Mouse (Mus musculus): ENCODE data around the gene Lrrc20. TPM values are rescaled to one million over a fixed set of nuclear protein-coding genes. Genes with fewer than 3 reads are reported as not detected.
A peak's percentile ranks its signal among the peaks of the same experiment; 100 is the strongest.

The Lrrc20 gene
- polyA plus RNA-seq, 1 experiment from 2014 or later, result 9.1 TPM

GRCm38 (mm10) chr10:61499505-61500466, 24.2 kb downstream of the Lrrc20 start:
- no peak for ATAC-seq
- H3K9me3 ChIP-seq (replicated peaks), result no peaks in the 10 kb centered on the region; the same call in 1 of the 2 replicates
- H3K27ac ChIP-seq, result no peak overlapping the region
- peaks cover 17% of the 10 kb centered on the region for H3K4me1 ChIP-seq
- no peaks in the 10 kb centered on the region for H3K27me3 ChIP-seq (replicated peaks)
- H3K36me3 ChIP-seq, result no peaks in the 10 kb centered on the region; the same call in 1 of the 2 replicates
- WGBS (ENCODE audit: insufficient replicate concordance), result 81% methylated on average over 20 of the region's 20 CpGs
- no peak overlapping the region for H3K4me2 ChIP-seq
- no peak overlapping the region for H3K4me3 ChIP-seq
- no peak overlapping the region for H3K9ac ChIP-seq

GRCm38 (mm10) chr10:61500756-61501155, 25.2 kb downstream of the Lrrc20 start:
- no peak for ATAC-seq
- Histone ChIP-seq H3K27ac (no peak overlapping the region), H3K9me3 (replicated peaks) (no peaks in the 10 kb centered on the region; the same call in 1 of the 2 replicates), H3K4me1 (peaks cover 8% of the 10 kb centered on the region; the same call in 1 of the 2 replicates), H3K27me3 (replicated peaks) (no peaks in the 10 kb centered on the region), H3K9ac (no peak overlapping the region), H3K4me3 (no peak overlapping the region), H3K36me3 (no peaks in the 10 kb centered on the region; the same call in 1 of the 2 replicates), H3K4me2 (no peak overlapping the region)
- WGBS (ENCODE audit: insufficient replicate concordance), result 61% methylated on average over 7 of the region's 7 CpGs

GRCm38 (mm10) chr10:61504073-61504472, 28.5 kb downstream of the Lrrc20 start:
- no peak for ATAC-seq
- H3K27ac ChIP-seq, result no peak overlapping the region
- H3K4me2 ChIP-seq, result no peak overlapping the region

GRCm38 (mm10) chr10:61506381-61507200, 31.0 kb downstream of the Lrrc20 start:
- Histone ChIP-seq H3K27ac (no peak overlapping the region), H3K4me3 (no peak overlapping the region), H3K9ac (no peak overlapping the region), H3K36me3 (no peaks in the 10 kb centered on the region), H3K9me3 (replicated peaks) (no peaks in the 10 kb centered on the region; the same call in 1 of the 2 replicates), H3K4me2 (no peak overlapping the region), H3K4me1 (peaks cover 7% of the 10 kb centered on the region), H3K27me3 (replicated peaks) (no peaks in the 10 kb centered on the region)
- ATAC-seq, result no peak
- 71% methylated on average over 7 of the region's 7 CpGs for WGBS (ENCODE audit: insufficient replicate concordance)

More at GRCm38 (mm10) chr10:61504073-61504472, 28.5 kb downstream of the Lrrc20 start:
- WGBS (ENCODE audit: insufficient replicate concordance), result 68% methylated on average over 2 of the region's 2 CpGs
- Histone ChIP-seq H3K4me3 (no peak overlapping the region), H3K9ac (no peak overlapping the region), H3K27me3 (replicated peaks) (no peaks in the 10 kb centered on the region), H3K36me3 (no peaks in the 10 kb centered on the region), H3K9me3 (replicated peaks) (no peaks in the 10 kb centered on the region; the same call in 1 of the 2 replicates), H3K4me1 (no peaks in the 10 kb centered on the region)

- H3K9me3 ChIP-seq (replicated peaks), result no peaks in the 10 kb centered on the region
- no peak for ATAC-seq
These were observed 34.3 kb downstream of the Lrrc20 start for GRCm38 (mm10) chr10:61509873-61510272.

GRCm38 (mm10) chr10:61510809-61511208, 35.2 kb downstream of the Lrrc20 start:
- no peak overlapping the region for H3K4me3 ChIP-seq
- H3K9ac ChIP-seq, result no peak overlapping the region
- no peak for ATAC-seq
- H3K27ac ChIP-seq, result no peak overlapping the region
- H3K27me3 ChIP-seq (replicated peaks), result no peaks in the 10 kb centered on the region
- WGBS (ENCODE audit: insufficient replicate concordance), result 37% methylated on average over 7 of the region's 7 CpGs
- peaks cover 10% of the 10 kb centered on the region for H3K4me1 ChIP-seq
- no peaks in the 10 kb centered on the region for H3K36me3 ChIP-seq
- no peak overlapping the region for H3K4me2 ChIP-seq
- no peaks in the 10 kb centered on the region for H3K9me3 ChIP-seq (replicated peaks)

More at GRCm38 (mm10) chr10:61509873-61510272, 34.3 kb downstream of the Lrrc20 start:
- Histone ChIP-seq H3K36me3 (no peaks in the 10 kb centered on the region), H3K27ac (no peak overlapping the region), H3K9ac (no peak overlapping the region), H3K4me2 (no peak overlapping the region), H3K4me3 (no peak overlapping the region), H3K27me3 (replicated peaks) (no peaks in the 10 kb centered on the region), H3K4me1 (peaks cover 7% of the 10 kb centered on the region)
- WGBS (ENCODE audit: insufficient replicate concordance), result 78% methylated on average over 5 of the region's 5 CpGs

- ATAC-seq, result no peak
- H3K4me1 ChIP-seq, result peaks cover 26% of the 10 kb centered on the region
- H3K27ac ChIP-seq, result no peak overlapping the region
- H3K9ac ChIP-seq, result no peak overlapping the region
- H3K9me3 ChIP-seq (replicated peaks), result no peaks in the 10 kb centered on the region
- WGBS (ENCODE audit: insufficient replicate concordance), result 74% methylated on average over 11 of the region's 11 CpGs
- H3K4me2 ChIP-seq, result no peak overlapping the region
- H3K4me3 ChIP-seq, result no peak overlapping the region
- H3K36me3 ChIP-seq, result no peaks in the 10 kb centered on the region
- no peaks in the 10 kb centered on the region for H3K27me3 ChIP-seq (replicated peaks)
These were observed 36.8 kb downstream of the Lrrc20 start for GRCm38 (mm10) chr10:61512215-61512889.

- Histone ChIP-seq H3K4me3 (no peak overlapping the region), H3K27ac (peak overlapping the region; percentile 23; the same call in 1 of the 2 replicates), H3K4me1 (peaks cover 36% of the 10 kb centered on the region), H3K9ac (no peak overlapping the region), H3K36me3 (peaks cover 11% of the 10 kb centered on the region), H3K9me3 (replicated peaks) (peaks cover 8% of the 10 kb centered on the region), H3K27me3 (replicated peaks) (no peaks in the 10 kb centered on the region), H3K4me2 (peak overlapping the region; percentile 10)
- ATAC-seq, result peak; percentile 75
- WGBS (ENCODE audit: insufficient replicate concordance), result 43% methylated on average over 5 of the region's 5 CpGs
These were observed 41.3 kb downstream of the Lrrc20 start for GRCm38 (mm10) chr10:61516866-61517265.

- no peak overlapping the region for H3K9ac ChIP-seq
- H3K27ac ChIP-seq, result peak overlapping the region; percentile 23; the same call in 1 of the 2 replicates
- WGBS (ENCODE audit: insufficient replicate concordance), result 45% methylated on average over 12 of the region's 12 CpGs
- peaks cover 36% of the 10 kb centered on the region for H3K4me1 ChIP-seq
- ATAC-seq, result no peak
- H3K9me3 ChIP-seq (replicated peaks), result peaks cover 8% of the 10 kb centered on the region
- peaks cover 11% of the 10 kb centered on the region for H3K36me3 ChIP-seq
- H3K27me3 ChIP-seq (replicated peaks), result no peaks in the 10 kb centered on the region
- 0 out of 2 replicates have a peak overlapping the region, but pooled peaks have one; percentile 10 for H3K4me2 ChIP-seq
- no peak overlapping the region for H3K4me3 ChIP-seq
These were observed 41.9 kb downstream of the Lrrc20 start for GRCm38 (mm10) chr10:61517296-61518071.

GRCm38 (mm10) chr10:61518320-61518719, 42.7 kb downstream of the Lrrc20 start:
- Histone ChIP-seq H3K9me3 (replicated peaks) (peaks cover 8% of the 10 kb centered on the region), H3K4me2 (no peak overlapping the region), H3K4me1 (peaks cover 36% of the 10 kb centered on the region), H3K27ac (no peak overlapping the region), H3K4me3 (no peak overlapping the region), H3K27me3 (replicated peaks) (no peaks in the 10 kb centered on the region), H3K36me3 (peaks cover 11% of the 10 kb centered on the region), H3K9ac (no peak overlapping the region)
- no peak for ATAC-seq
- 88% methylated on average over 9 of the region's 9 CpGs for WGBS (ENCODE audit: insufficient replicate concordance)

- no peak overlapping the region for H3K27ac ChIP-seq
- WGBS (ENCODE audit: insufficient replicate concordance), result 52% methylated on average over 2 of the region's 2 CpGs
These were observed 43.9 kb downstream of the Lrrc20 start for GRCm38 (mm10) chr10:61519491-61519890.

More at GRCm38 (mm10) chr10:61519491-61519890, 43.9 kb downstream of the Lrrc20 start:
- H3K4me2 ChIP-seq, result no peak overlapping the region
- no peak for ATAC-seq
- peaks cover 36% of the 10 kb centered on the region for H3K4me1 ChIP-seq
- no peaks in the 10 kb centered on the region for H3K27me3 ChIP-seq (replicated peaks)
- H3K9ac ChIP-seq, result no peak overlapping the region
- H3K36me3 ChIP-seq, result peaks cover 11% of the 10 kb centered on the region
- no peak overlapping the region for H3K4me3 ChIP-seq
- peaks cover 8% of the 10 kb centered on the region for H3K9me3 ChIP-seq (replicated peaks)
